Mouse (Mus musculus): Measurements from ENCODE around the gene Man2c1.

Man2c1 gene

DNA sequence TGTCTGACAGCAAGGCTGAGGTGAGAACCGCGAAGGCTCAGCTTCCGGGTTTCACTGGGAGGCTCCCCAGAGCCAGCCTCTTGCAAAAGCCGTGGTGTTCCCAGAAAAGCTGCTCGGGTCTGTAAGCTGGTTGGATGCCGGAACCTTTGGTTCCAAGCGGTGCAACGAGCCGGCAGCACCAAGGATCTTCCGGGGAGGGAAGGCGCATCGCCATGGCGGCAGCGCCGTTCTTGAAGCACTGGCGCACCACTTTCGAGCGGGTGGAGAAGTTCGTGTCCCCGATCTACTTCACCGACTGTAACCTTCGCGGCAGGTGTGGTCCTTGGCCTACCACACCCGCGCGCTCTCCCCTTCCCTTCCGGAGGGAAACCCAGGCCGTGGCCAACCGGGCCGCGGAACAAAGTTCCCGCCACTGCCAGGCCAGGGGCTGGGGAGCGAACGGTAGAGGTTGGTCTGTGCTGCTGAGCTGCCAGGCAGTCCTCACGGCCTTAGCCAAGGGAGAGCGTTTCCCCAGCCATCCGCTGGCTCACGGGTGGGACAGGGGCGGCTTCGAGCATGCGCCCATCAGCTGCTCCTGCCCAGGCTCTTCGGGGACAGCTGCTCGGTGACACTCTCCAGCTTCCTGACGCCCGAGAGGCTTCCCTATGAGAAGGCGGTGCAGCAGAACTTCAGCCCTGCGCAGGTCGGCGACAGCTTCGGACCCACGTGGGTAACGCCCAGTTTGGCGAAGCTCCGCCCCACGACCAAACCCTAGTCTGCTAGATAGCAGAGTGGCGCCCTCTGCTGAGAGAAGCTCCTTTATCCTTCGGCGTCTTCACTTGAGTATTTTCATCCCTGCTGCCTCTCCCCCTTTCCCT lies at the start of gene Man2c1:
Gene Man2c1, plus strand, starts transcription at position 114 of the 857 bp plus-strand sequence.
- peak; percentile 88 to 93 for DNase-seq (ENCODE audit: low spot score in 2 of 2)

DNA sequence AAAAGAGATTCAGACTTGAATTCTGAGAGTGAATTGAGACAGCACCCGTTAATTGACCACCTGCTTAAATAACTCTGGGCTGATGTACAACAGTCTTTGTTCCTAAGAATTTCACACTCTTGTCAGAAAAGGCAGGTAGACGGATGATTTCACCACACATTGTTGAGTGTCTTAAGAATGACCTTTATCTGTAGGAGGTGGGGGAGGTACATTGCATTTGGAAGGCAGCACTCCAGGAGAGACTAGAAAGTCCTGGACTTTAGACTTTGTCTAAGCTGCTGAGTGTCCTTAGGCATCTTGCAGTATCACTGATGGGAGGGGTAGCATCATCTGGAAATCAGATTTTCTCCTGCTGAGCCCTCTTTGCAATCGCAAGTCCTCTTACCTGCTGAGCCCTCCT lies 48.3 kb upstream of the Man2c1 start:
- no peak for DNase-seq (ENCODE audit: low spot score in 2 of 2)

DNA sequence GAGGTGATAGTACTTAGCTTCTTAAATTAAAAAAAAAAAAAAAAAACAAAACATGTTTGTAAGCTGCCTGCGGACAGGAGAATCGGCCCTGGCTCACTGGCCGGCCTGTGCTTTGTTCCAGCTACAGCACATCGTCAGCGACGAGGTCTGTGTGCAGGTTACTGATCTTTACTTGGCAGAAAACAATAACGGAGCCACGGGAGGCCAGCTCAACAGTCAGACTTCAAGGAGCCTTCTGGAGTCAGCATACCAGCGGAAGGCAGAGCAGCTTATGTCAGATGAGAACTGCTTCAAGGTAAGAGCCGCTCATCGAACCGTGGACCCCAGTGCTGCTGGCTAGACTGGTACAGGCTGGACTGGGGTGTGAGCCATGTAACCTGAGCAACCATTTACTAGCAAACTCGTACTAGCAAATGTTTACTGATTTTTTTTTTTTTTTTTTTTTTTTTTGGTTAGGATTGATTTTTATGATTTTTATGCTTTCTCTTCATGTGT lies 13.2 kb upstream of the Man2c1 start:
- DNase-seq (ENCODE audit: low spot score in 2 of 2), result no peak

DNA sequence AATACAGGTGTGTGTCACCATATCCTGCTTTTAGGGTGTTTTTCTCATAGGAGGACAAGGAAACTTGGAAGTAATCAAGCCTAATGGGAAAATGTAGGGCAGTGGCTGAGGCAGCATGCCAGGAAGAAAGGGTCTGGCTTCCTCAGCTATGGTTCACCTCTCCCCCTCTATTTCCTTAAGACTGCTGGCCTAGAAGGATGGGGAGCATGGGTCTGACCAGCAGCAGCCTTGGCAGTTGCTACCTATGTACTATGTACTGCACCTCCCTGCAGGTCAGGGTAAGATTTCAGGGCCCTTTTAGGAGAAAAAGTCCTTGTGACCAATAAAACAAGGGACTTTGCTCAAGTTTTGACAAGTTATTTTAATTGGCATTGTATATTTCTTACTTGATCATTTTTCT lies 849 bp upstream of the Man2c1 start:
- no peak for DNase-seq (ENCODE audit: low spot score in 2 of 2)

DNA sequence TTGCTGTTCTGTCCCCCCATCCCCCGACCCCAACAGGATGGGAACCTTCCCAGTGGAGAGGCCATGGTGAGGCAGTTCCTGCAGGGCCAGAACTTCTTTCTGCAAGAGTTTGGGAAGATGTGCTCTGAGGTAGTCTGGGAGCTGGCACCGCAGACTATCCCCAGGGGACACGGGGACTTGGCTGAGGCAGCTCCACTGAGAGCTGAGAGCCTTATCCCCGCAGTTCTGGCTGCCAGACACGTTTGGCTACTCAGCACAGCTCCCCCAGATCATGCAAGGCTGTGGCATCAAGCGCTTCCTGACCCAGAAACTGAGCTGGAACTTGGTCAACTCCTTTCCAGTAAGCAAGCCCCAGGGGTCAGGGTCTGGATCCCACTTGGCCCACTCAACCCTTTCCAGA lies 6.8 kb downstream of the Man2c1 start:
- peak in 1 of 2 experiments; percentile 44 for DNase-seq (ENCODE audit: low spot score in 2 of 2)

DNA sequence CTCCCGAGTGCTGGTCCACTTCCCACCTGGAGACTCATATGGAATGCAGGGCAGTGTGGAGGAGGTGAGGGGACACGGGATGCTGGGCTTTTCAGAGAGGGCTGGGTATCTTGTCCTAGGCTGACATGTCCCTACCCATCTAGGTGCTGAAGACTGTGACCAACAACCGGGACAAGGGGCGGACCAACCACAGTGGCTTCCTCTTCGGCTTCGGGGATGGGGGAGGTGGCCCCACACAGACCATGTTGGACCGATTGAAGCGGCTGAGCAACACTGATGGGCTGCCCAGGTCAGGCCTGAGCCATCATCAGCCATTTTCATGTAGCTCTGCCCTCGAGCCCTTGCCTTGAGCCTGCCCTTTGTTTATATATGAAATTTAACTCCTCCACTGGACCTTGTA lies 7.3 kb downstream of the Man2c1 start:
- no peak for DNase-seq (ENCODE audit: low spot score in 2 of 2)

DNA sequence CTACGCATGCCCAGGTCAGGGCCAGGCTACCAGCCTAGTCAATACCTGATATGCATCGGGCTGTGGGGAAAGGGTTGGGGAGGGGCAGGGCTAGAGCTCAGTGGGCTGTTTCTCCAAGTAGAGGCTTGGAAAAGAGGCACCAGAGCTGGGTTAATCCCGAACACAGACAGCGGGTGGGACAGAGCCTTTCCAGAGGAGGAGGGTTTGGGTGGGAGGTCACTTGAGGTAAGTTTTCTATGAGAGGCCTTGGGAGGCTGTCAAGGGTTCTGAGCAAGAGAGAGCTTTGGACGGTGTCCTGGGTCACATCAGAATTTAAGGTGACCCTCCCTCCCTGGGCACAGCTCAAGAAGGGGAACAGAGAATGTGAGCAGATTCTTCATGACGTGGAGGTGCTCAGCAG lies 8.0 kb downstream of the Man2c1 start:
- no peak for DNase-seq (ENCODE audit: low spot score in 2 of 2)

DNA sequence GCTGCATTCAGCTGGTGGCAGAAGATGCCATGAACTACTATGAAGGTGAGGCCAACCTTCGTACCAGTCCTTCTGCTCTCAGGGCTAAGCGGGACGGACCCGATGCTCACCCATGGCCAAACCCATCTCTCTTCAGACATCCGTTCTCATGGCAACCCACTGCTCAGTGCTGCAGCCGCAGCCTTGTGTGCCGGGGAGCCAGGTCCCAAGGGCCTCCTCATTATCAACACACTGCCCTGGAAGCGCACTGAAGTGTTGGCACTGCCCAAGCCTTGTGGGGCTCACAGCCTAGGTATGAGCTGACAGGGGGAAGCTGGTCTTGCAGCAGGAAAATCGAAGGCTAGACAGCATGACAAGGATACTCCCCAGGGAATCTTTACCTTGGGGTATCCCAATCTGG lies 8.6 kb downstream of the Man2c1 start:
- DNase-seq (ENCODE audit: low spot score in 2 of 2), result no peak

DNA sequence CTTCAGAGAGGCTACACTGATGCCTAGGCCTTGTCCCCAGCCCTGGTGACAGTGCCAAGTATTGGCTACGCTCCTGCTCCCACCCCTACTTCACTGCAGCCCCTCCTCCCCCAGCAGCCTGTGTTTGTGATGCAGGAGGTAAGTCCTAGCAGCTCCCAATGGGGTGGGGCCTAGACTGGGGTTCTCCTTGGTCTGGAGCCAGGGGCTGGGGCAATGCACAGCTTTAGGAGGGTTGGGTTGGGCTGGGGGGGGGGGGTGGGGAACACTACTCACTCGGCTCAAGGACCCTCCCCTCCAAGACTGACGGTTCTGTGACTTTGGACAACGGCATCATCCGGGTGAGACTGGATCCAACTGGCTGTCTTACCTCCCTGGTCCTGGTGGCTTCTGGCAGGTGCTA lies 9.1 kb downstream of the Man2c1 start:
- no peak for DNase-seq (ENCODE audit: low spot score in 2 of 2)

DNA sequence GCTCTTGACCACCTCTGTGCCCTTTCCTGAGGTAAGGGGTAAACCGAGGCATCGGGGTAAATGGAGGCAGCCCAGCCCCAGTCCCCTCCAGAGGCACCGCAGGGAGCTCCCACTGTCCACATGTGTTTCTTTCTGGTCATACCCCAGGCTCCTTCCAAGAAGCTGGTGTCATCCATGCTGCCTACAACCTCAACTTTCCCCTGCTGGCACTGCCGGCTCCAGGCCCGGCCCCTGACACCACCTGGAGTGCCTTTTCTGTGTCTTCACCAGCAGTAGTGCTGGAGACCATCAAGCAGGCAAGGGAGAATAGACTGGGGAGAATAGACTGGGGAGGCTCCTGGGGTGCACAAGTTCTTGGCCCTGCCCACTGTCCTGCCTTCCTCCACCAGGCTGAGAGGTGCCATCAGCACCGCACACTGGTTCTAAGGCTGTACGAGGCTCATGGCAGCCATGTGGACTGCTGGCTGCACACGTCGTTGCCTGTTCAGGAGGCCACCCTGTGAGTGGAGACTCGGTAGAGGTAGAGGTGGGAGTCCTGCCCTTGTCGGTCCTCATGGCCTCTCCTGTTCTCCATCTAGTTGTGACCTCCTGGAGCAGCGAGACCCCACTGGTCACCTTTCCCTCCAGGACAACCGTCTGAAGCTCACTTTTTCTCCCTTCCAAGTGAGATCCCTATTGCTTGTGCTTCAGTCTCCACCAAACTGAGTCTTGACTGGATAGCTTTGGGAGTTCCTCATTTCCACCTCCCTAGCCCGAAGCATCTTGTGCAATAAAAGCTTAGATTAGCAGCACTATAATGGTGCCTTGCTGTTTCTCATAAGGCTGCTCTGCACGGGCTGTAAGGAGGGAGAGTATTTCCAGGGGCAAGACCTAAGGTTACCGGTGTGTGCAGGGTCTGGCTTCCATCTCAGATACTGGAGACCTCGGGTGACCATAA lies 11.2 kb downstream of the Man2c1 start:
- no peak for DNase-seq (ENCODE audit: low spot score in 2 of 2)

DNA sequence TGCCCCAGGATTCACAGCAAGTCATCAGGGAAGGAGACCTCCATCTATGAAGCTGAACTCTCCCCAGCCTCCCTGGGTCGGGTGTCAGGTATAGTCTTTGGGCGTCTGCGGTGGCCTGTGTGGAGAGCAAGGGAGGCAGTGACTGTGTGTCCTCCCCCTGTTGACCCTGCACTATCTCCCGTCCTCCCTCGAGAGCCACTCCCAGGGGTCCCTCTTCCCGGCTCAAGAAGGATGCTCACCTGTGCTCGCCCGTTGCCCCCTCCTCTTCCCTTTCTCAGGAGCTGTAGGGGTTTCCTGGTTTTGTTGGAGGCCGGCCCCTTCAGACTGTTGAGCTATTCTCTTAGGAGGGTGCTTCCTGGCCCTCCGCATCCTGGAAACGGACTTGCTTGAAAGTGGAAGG lies 12.7 kb downstream of the Man2c1 start:
- DNase-seq (ENCODE audit: low spot score in 2 of 2), result no peak

DNA sequence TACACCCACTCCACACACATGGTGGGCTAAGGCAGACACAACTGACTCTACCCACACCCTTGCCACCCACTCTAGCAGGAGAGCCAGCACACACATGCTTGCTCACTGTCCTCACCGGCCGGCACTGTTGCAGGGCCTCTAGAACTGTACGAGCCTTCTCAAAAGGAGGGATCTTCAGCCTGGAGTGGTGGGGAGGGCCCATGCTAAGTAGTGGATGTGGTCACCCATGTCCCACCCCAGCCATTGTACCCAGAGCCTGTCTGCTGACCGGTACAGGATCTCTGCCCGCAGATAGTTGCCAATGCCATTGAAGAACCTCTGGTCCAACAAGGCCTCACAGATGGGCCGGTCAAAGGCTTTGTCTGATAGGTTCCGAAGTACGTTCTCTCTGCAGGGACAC lies 14.3 kb downstream of the Man2c1 start:
- no peak for DNase-seq (ENCODE audit: low spot score in 2 of 2)

DNA sequence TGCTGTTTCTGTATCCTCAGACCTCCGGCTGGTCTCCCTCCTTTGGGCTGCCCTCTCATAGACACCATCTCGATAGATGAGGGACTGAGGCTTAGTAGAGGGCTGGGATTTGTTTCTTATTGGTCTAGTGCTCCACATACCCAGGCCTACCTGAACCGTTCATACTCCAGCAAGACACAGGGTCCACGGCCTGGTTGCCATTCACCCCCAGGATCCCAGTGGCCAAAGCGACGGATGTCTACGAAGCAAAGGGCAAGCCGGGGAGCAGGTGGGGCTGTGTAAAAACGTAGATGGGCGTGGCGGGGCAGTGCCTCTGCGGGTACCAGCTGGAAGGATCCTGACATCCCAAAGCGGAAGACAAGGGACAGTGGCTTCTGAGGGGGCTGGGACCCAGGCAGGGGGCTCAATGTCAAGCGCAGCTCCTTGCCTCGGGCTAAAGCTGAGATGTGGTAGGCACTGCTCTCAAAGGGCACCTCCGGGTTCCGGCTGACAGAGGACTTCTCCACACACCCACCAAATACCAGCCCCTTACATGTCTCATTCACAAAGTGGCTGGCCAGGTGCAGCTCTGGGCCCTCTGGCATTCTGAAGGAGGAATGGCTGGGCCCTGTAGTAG lies 16.1 kb downstream of the Man2c1 start:
- no peak for DNase-seq (ENCODE audit: low spot score in 2 of 2)

DNA sequence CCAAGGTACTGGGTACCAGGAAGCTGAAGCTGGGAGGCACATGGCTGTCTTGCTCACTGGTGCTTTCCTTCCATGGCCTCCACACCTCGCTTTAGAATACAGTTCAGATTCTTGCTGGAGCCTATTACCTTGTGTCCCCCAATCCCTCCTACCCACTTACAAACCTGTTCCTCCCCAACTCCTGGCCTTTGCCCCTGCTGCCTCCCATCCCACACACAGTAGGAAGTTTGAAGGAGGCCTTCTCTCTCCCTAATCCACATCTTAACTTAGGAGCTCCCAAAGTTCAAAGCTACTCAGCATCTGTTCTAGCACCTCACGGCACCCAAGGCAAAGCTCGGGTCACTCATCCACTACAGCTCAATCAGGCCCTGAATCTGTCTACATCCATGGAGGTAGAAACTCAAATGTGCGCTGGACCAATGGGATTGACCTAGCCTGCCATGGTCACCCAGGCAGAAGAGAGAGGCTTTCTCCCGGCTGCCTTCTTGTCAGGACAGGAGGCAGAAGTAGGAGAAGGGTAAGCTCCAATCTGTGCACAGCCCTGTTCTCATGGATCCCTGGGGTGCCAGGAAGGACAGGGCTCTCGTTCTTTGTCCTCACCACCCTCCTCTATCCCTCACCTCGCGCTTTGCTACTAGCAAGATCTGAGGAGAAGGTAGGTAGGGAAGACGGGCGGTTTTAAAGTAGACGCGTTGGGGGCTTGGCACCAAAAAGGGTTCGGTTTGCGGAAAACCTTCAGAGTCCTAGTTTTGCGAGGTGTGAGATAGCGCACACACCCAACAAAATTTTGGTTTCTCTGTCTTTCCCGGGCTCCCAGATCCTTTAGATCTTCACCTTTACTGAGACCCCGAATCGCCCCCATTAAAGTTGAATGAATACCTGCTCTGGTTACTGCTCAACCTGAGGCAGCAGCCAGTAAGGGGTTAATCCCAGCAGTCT lies 17.0 kb downstream of the Man2c1 start:
- DNase-seq (ENCODE audit: low spot score in 2 of 2), result no peak

DNA sequence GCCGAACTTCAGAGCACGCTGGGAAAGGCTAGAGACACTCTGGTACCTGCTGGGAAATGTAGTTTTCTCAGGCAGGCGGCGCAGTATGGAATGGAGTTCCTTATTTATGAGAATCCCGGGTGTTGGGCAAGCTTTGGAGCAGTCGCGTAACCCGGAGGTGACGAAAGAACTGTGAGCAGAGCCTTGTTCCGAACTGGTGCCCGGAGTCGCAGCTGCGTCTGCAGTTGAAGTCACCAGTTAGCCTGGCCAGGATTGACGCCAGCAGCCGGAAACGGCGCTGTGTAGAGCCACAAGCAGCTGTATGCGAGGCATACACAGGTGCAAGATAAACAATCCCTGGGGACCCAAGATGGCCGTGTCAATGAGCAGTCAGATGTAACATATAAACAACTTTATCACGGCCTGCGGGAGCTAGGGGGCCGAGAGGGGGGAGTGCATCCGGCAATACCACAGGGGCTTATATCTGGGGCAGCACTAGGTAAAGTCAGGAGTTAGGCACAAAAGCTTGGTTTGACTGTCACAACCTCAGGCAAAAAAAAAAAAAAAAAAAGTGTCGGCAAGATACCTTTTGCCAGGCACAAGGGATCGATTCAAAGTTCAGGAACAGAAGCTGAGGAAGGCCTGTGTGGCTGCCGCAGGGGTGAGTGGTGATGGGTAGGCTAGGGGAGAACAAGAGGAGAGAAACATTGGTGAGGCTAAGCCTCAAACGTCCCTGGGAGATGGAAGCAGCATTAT lies 17.8 kb downstream of the Man2c1 start, which contains the start of gene Neil1:
Gene Neil1, minus strand, starts transcription at position 162 of the 735 bp plus-strand sequence.
- DNase-seq (ENCODE audit: low spot score in 2 of 2), result peak; percentile 80 to 89

DNA sequence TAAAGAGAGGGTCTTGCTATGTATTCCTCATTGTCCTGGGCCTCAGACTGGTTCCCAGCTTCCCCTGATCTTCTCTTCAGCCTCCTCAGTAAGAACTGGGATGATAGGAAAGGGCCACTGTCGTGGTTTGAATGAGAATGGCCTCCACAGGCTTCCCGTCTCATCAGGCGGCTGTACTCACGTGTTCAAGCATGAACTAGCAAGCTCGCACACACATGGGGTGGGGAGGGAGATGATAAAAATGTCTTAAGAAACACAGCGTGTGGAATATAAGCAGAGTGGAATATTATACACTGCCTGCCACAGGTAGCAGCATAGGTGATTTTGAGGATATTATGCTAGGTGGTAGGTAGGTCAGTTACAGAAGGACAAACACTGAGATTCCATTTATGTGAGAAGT lies 18.5 kb downstream of the Man2c1 start:
- DNase-seq (ENCODE audit: low spot score in 2 of 2), result no peak

DNA sequence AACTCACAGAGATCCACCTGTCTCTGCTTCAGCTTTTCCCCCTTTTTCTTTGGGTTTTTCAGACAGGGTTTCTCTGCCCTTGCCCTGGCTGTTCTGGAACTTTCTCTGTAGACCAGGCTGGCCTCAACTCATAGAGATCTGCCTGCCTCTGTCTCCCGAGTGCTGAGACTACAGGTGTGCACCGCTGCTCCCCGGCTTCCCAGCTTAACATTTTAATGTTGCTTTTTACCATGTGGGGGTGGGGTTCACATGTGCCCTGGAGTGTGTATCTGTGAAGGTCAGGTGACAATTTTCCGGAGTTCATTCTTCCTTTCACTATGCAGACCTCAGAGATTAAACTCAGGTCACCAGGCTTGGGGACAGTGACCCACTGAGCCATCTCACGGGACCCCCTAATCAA lies 19.7 kb downstream of the Man2c1 start:
- no peak for DNase-seq (ENCODE audit: low spot score in 2 of 2)

DNA sequence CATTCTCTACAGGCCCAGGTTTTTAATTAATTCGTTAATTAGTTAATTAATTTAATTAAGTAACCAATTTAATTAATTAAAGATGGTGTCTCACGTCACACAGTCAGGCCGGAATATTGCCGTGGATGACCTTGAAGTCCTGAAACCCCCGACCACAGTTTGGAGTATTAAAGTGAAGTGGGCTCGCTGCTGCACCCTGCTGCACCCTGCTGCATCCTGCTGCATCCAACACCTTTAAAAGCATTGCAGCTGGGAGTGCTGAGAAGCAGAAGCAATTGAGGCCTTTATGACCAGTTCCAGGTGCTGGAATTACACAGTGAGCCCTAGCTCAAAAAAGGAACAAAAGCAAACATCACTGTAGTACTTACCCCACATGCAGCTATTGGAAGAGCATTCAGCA lies 21.8 kb downstream of the Man2c1 start:
- no peak for DNase-seq (ENCODE audit: low spot score in 2 of 2)

DNA sequence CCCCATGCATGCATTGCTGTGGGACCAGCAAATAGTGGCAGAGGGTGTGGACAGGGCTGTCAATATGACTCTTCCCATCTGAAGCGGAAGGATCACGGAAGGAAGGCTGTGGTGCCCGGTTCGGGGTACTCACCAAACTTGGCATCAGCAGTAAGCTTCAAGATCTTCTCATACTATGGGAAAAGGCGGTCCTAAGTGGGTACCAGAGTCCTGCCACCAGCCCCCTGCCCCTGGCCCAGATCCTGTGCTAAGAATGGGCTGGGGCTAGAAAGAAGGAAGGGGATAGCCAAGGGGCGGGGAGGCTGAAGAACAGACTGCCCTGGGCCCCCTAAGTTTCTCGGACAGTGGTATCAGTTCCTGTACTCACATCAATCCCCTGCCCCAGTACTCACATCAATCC lies 25.9 kb downstream of the Man2c1 start:
- DNase-seq (ENCODE audit: low spot score in 2 of 2), result no peak

DNA sequence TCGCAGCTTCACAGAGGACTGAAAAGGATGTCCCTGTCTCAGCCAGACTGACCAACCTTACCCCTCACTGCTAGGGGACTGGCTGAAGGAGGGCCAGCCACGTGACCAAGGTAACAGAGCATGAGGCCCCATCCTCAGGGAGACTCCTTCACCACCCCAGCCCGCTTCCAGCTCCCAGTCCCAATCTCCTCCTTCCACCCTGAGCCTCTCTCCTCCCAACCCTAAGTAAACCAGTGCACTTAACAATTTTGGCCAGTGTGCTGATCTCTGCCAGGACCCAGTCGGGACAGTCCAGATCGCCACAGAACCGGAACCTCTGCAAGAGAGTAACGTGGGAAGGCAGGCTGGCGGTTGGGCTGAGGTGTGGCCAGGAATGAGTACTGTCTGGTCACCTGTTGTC lies 26.3 kb downstream of the Man2c1 start:
- DNase-seq (ENCODE audit: low spot score in 2 of 2), result no peak

All from urinary bladder, postnatal 36 days (tissue).